Mouse (Mus musculus): ENCODE results near the gene Mapre3. TPM values are rescaled to one million over a fixed set of nuclear protein-coding genes. Genes with fewer than 3 reads are reported as not detected.

The Mapre3 gene
- polyA plus RNA-seq, 1 experiment from 2014 or later = 37.0 TPM

DNA sequence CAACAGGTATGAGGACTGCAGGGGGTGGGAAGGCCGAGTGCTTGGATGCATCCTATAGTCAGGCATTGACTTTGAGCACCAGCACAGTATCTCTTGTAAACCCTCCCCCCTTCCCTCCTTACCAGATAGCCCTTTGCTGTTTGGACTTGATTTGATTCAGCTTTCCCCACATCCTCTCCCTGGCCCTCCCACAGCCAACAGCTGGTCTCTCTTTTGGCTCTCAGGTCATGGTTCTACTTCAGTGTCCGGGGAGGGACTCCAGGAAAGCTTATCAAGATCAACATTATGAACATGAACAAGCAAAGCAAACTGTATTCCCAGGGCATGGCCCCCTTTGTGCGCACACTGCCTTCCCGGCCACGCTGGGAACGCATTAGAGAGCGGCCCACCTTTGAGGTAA, 75.9 kb downstream of the Mapre3 start:
- DNase-seq (ENCODE audit: low spot score) = no peak

GRCm38 (mm10) chr5:30901860-30902259, 87.4 kb downstream of the Mapre3 start:
- H3K4me2 ChIP-seq (ENCODE audit: low read depth, low read length) = no peak overlapping the region
- no peak overlapping the region for H3K9ac ChIP-seq (ENCODE audit: low read depth, low read length)
- H3K4me3 ChIP-seq (ENCODE audit: low read depth, low read length) = no peak overlapping the region
- peaks cover 78% of the 10 kb centered on the region for H3K36me3 ChIP-seq (ENCODE audit: control insufficient read depth, insufficient read depth, low read length)
- H3K27me3 ChIP-seq (replicated peaks; ENCODE audit: control insufficient read depth, insufficient read depth, low read length) = no peaks in the 10 kb centered on the region
- no peaks in the 10 kb centered on the region for H3K9me3 ChIP-seq (ENCODE audit: control insufficient read depth, low read length)
- no peak overlapping the region for H3K27ac ChIP-seq (replicated peaks; ENCODE audit: low read depth, low read length)
- 91% methylated on average over 5 of the region's 5 CpGs for WGBS
- ATAC-seq (ENCODE audit: low read depth) (no peak), DNase-seq (ENCODE audit: low spot score) (no peak)
- peaks cover 6% of the 10 kb centered on the region; the same call in 1 of the 2 replicates for H3K4me1 ChIP-seq (ENCODE audit: control insufficient read depth, insufficient read depth, low read length)

More for the DNA sequence above, 75.9 kb downstream of the Mapre3 start:
- Histone ChIP-seq H3K9me3 (ENCODE audit: control insufficient read depth, low read length) (no peaks in the 10 kb centered on the region), H3K9ac (ENCODE audit: low read depth, low read length) (peak overlapping the region; percentile 79), H3K4me3 (ENCODE audit: low read depth, low read length) (peak overlapping the region; percentile 66), H3K27ac (replicated peaks; ENCODE audit: low read depth, low read length) (peak overlapping the region; percentile 97), H3K27me3 (replicated peaks; ENCODE audit: control insufficient read depth, insufficient read depth, low read length) (no peaks in the 10 kb centered on the region), H3K36me3 (ENCODE audit: control insufficient read depth, insufficient read depth, low read length) (peaks cover 46% of the 10 kb centered on the region), H3K4me1 (ENCODE audit: control insufficient read depth, insufficient read depth, low read length) (peaks cover 12% of the 10 kb centered on the region), H3K4me2 (ENCODE audit: low read depth, low read length) (peak overlapping the region; percentile 79)
- WGBS = 66% methylated on average over 7 of the region's 7 CpGs
- ATAC-seq (ENCODE audit: low read depth) = no peak

DNA sequence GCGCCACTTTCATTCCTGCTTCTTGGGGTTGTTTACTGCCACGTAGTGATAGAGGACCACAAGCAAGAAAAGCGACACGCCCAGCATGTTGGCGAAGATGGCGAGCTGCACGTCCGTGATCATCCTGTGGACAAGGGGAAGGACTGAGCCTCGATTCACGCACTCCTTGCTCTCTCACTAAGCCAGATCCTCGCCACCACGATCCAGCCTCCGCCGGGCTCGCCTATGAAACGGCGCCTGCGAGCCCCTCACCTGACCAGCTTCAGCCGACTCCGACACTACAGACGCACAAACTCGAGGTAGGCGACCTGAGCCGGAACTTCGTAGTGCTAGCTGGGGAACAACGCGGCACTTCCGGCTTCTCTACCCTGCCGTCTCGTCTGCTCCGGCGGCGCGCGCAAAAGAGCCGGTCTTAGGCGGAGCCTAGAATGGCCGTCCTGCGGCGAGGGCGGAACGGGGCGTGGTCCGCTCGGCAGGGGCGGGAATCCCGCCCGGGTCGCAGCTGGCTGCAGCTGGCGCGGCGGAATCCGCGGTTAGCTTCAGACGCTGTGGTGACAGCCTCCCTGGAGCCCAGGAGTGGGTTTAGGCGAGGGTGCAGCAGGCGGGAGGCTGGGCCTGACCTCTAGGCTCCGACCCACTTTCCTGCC, 93.1 kb downstream of the Mapre3 start, which contains the start of gene Ost4:
Gene Ost4 (minus strand): TSS at position 376 of the 647 bp plus-strand sequence.
- peak within 1 kb of the TSS; percentile 97 for H3K27ac ChIP-seq (replicated peaks; ENCODE audit: low read depth, low read length)
- H3K4me2 ChIP-seq (ENCODE audit: low read depth, low read length) = peak within 1 kb of the TSS; percentile 96
- H3K9ac ChIP-seq (ENCODE audit: low read depth, low read length) = peak within 1 kb of the TSS; percentile 81
- DNase-seq (ENCODE audit: low spot score) (peak; percentile 98), ATAC-seq (ENCODE audit: low read depth) (peak; percentile 96)
- under 1% methylated on average over 42 of the region's 58 CpGs for WGBS
- H3K36me3 ChIP-seq (ENCODE audit: control insufficient read depth, insufficient read depth, low read length) = peaks cover 33% of the 10 kb centered on the region
- peak within 1 kb of the TSS; percentile 66 for H3K4me3 ChIP-seq (ENCODE audit: low read depth, low read length)
- H3K27me3 ChIP-seq (replicated peaks; ENCODE audit: control insufficient read depth, insufficient read depth, low read length) = no peaks in the 10 kb centered on the region
- H3K4me1 ChIP-seq (ENCODE audit: control insufficient read depth, insufficient read depth, low read length) = peaks cover 50% of the 10 kb centered on the region
- no peaks in the 10 kb centered on the region for H3K9me3 ChIP-seq (ENCODE audit: control insufficient read depth, low read length)

GRCm38 (mm10) chr5:30908426-30909299, 94.2 kb downstream of the Mapre3 start:
- Histone ChIP-seq H3K4me3 (ENCODE audit: low read depth, low read length) (peak overlapping the region; percentile 66), H3K9ac (ENCODE audit: low read depth, low read length) (peak overlapping the region; percentile 81), H3K4me2 (ENCODE audit: low read depth, low read length) (peak overlapping the region; percentile 96), H3K36me3 (ENCODE audit: control insufficient read depth, insufficient read depth, low read length) (peaks cover 25% of the 10 kb centered on the region), H3K27me3 (replicated peaks; ENCODE audit: control insufficient read depth, insufficient read depth, low read length) (no peaks in the 10 kb centered on the region), H3K9me3 (ENCODE audit: control insufficient read depth, low read length) (no peaks in the 10 kb centered on the region), H3K27ac (replicated peaks; ENCODE audit: low read depth, low read length) (peak overlapping the region; percentile 97), H3K4me1 (ENCODE audit: control insufficient read depth, insufficient read depth, low read length) (peaks cover 55% of the 10 kb centered on the region)
- ATAC-seq (ENCODE audit: low read depth) (peak; percentile 48), DNase-seq (ENCODE audit: low spot score) (peak; percentile 86)
- 25% methylated on average over 13 of the region's 13 CpGs for WGBS

DNA sequence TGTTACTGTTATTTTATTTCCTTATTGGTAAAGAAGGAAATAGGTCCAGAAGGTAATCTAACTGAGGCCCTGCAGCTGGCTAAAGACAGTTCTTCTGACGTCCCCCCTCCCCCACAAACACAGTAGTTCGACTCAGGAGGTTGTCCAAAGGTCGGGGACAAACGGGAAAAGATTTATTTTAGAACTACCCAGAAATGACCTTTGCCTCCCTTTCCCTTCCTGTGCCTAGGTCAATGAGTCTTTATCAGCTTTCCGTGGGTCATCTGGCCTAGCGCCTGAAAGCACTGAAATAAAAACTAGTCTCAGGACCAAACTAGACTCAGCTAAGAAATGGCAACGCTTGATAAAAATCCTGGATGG, 94.8 kb downstream of the Mapre3 start:
- no peak overlapping the region for H3K9ac ChIP-seq (ENCODE audit: low read depth, low read length)
- WGBS = 25% methylated on average over 7 of the region's 7 CpGs
- H3K4me2 ChIP-seq (ENCODE audit: low read depth, low read length) = peak overlapping the region; percentile 96
- peak overlapping the region; percentile 97 for H3K27ac ChIP-seq (replicated peaks; ENCODE audit: low read depth, low read length)
- DNase-seq (ENCODE audit: low spot score) (no peak), ATAC-seq (ENCODE audit: low read depth) (no peak)
- H3K4me1 ChIP-seq (ENCODE audit: control insufficient read depth, insufficient read depth, low read length) = peaks cover 55% of the 10 kb centered on the region
- no peaks in the 10 kb centered on the region for H3K9me3 ChIP-seq (ENCODE audit: control insufficient read depth, low read length)
- no peak overlapping the region for H3K4me3 ChIP-seq (ENCODE audit: low read depth, low read length)
- peaks cover 19% of the 10 kb centered on the region for H3K36me3 ChIP-seq (ENCODE audit: control insufficient read depth, insufficient read depth, low read length)
- no peaks in the 10 kb centered on the region for H3K27me3 ChIP-seq (replicated peaks; ENCODE audit: control insufficient read depth, insufficient read depth, low read length)

DNA sequence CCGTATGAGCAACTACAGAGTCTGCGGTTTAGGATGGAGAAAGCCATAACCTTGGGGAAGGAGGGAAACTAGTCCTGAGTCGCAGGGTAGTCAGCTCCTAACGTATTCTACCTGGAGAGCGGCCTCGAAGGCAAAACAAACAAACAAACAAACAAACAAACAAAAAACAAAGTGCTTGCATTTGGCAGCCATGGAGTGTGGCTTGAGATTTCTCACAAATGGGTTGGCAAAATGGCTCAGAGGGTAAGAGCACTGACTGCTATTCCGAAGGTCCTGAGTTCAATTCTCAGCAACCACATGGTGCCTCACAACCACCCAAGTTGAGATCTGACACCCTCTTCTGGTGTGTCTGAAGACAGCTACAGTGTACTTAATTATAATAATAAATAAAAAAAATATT, 95.4 kb downstream of the Mapre3 start:
- Histone ChIP-seq H3K9ac (ENCODE audit: low read depth, low read length) (no peak overlapping the region), H3K27ac (replicated peaks; ENCODE audit: low read depth, low read length) (peak overlapping the region; percentile 97), H3K27me3 (replicated peaks; ENCODE audit: control insufficient read depth, insufficient read depth, low read length) (no peaks in the 10 kb centered on the region), H3K4me1 (ENCODE audit: control insufficient read depth, insufficient read depth, low read length) (peaks cover 55% of the 10 kb centered on the region), H3K4me2 (ENCODE audit: low read depth, low read length) (no peak overlapping the region), H3K36me3 (ENCODE audit: control insufficient read depth, insufficient read depth, low read length) (peaks cover 13% of the 10 kb centered on the region), H3K9me3 (ENCODE audit: control insufficient read depth, low read length) (no peaks in the 10 kb centered on the region), H3K4me3 (ENCODE audit: low read depth, low read length) (no peak overlapping the region)
- DNase-seq (ENCODE audit: low spot score) (no peak), ATAC-seq (ENCODE audit: low read depth) (no peak)
- 73% methylated on average over 7 of the region's 7 CpGs for WGBS

- peaks cover 7% of the 10 kb centered on the region for H3K36me3 ChIP-seq (ENCODE audit: control insufficient read depth, insufficient read depth, low read length)
- H3K27ac ChIP-seq (replicated peaks; ENCODE audit: low read depth, low read length) = peak overlapping the region; percentile 97
- no peak overlapping the region for H3K4me2 ChIP-seq (ENCODE audit: low read depth, low read length)
- H3K4me3 ChIP-seq (ENCODE audit: low read depth, low read length) = no peak overlapping the region
- ATAC-seq (ENCODE audit: low read depth) (no peak), DNase-seq (ENCODE audit: low spot score) (no peak)
- peaks cover 55% of the 10 kb centered on the region for H3K4me1 ChIP-seq (ENCODE audit: control insufficient read depth, insufficient read depth, low read length)
- no peak overlapping the region for H3K9ac ChIP-seq (ENCODE audit: low read depth, low read length)
- no peaks in the 10 kb centered on the region for H3K27me3 ChIP-seq (replicated peaks; ENCODE audit: control insufficient read depth, insufficient read depth, low read length)
- H3K9me3 ChIP-seq (ENCODE audit: control insufficient read depth, low read length) = no peaks in the 10 kb centered on the region
Measured at GRCm38 (mm10) chr5:30910481-30910880, 96.0 kb downstream of the Mapre3 start.

GRCm38 (mm10) chr5:30912156-30912555, 97.7 kb downstream of the Mapre3 start:
- no peak for DNase-seq (ENCODE audit: low spot score)
- H3K4me2 ChIP-seq (ENCODE audit: low read depth, low read length) = peak overlapping the region; percentile 83; the same call in 1 of the 2 replicates
- H3K27ac ChIP-seq (replicated peaks; ENCODE audit: low read depth, low read length) = peak overlapping the region; percentile 97
- H3K9ac ChIP-seq (ENCODE audit: low read depth, low read length) = 0 out of 2 replicates have a peak overlapping the region, but pooled peaks have one; percentile 73
- H3K9me3 ChIP-seq (ENCODE audit: control insufficient read depth, low read length) = no peaks in the 10 kb centered on the region
- no peaks in the 10 kb centered on the region for H3K27me3 ChIP-seq (replicated peaks; ENCODE audit: control insufficient read depth, insufficient read depth, low read length)
- peaks cover 4% of the 10 kb centered on the region for H3K36me3 ChIP-seq (ENCODE audit: control insufficient read depth, insufficient read depth, low read length)
- no peak overlapping the region for H3K4me3 ChIP-seq (ENCODE audit: low read depth, low read length)
- WGBS = 27% methylated on average over 5 of the region's 5 CpGs
- no peak for ATAC-seq (ENCODE audit: low read depth)
- peaks cover 55% of the 10 kb centered on the region for H3K4me1 ChIP-seq (ENCODE audit: control insufficient read depth, insufficient read depth, low read length)
